In genomic region chr13:115977118-115977889, GRCm38 (mm10) we compare ENCODE assay signal across 24 mouse cellular contexts.
DNase-seq lines count a peak whose midpoint lies in the region; ATAC-seq and TF ChIP-seq lines count a peak whose summit lies in the region.
"Had no signal": no experiment of that assay in that cellular context is flagged by ENCODE, and none has a peak within 500 bp of the region (broad histone marks: within the 10 kb centered on the region; RNA-seq: fewer than 3 reads in every experiment).

No protein-coding gene starts in this region.

- no peak overlapping the region for H3K27ac ChIP-seq in embryonic facial prominence, embryonic 11.5 days (replicated peaks; ENCODE audit: low read depth, low read length)
- no peak overlapping the region for H3K27ac ChIP-seq in embryonic facial prominence, embryonic 10.5 days (replicated peaks)
- H3K27ac ChIP-seq in forebrain, postnatal 0 days (ENCODE audit: low read depth, low read length), result no peak overlapping the region
- H3K27ac ChIP-seq in limb, embryonic 10.5 days, result no peak overlapping the region
- H3K27ac ChIP-seq in kidney, embryonic 14.5 days (ENCODE audit: low read depth, low read length), result no peak overlapping the region
- H3K27ac ChIP-seq: embryonic facial prominence, embryonic 12.5 days; heart, embryonic 10.5 days; heart, embryonic 15.5 days; liver, embryonic 12.5 days had no signal

- H3K4me3 ChIP-seq in embryonic facial prominence, embryonic 11.5 days (ENCODE audit: low read depth, low read length), result no peak overlapping the region
- no peak overlapping the region for H3K4me3 ChIP-seq in embryonic facial prominence, embryonic 10.5 days
- H3K4me3 ChIP-seq in forebrain, postnatal 0 days (ENCODE audit: low read depth, low read length), result no peak overlapping the region
- no peak overlapping the region for H3K4me3 ChIP-seq in limb, embryonic 10.5 days
- H3K4me3 ChIP-seq in kidney, embryonic 14.5 days (ENCODE audit: low read length), result no peak overlapping the region
- H3K4me3 ChIP-seq: embryonic facial prominence, embryonic 12.5 days; heart, embryonic 10.5 days; heart, embryonic 15.5 days; liver, embryonic 12.5 days; megakaryocyte, embryonic 14.5 days had no signal

- no peaks in the 10 kb centered on the region for H3K9me3 ChIP-seq in embryonic facial prominence, embryonic 11.5 days (replicated peaks; ENCODE audit: control insufficient read depth, low read length)
- no peaks in the 10 kb centered on the region for H3K9me3 ChIP-seq in embryonic facial prominence, embryonic 10.5 days
- no peaks in the 10 kb centered on the region for H3K9me3 ChIP-seq in forebrain, postnatal 0 days (ENCODE audit: low read length)
- no peaks in the 10 kb centered on the region for H3K9me3 ChIP-seq in limb, embryonic 10.5 days (replicated peaks)
- H3K9me3 ChIP-seq in kidney, embryonic 14.5 days (ENCODE audit: control insufficient read depth, low read length), result no peaks in the 10 kb centered on the region
- H3K9me3 ChIP-seq: embryonic facial prominence, embryonic 12.5 days; heart, embryonic 10.5 days; heart, embryonic 15.5 days; liver, embryonic 12.5 days; megakaryocyte, embryonic 14.5 days had no signal

- WGBS in embryonic facial prominence, embryonic 11.5 days, result 54% methylated on average over 7 of the region's 7 CpGs
- WGBS in embryonic facial prominence, embryonic 10.5 days, result 53% methylated on average over 7 of the region's 7 CpGs
- WGBS in forebrain, postnatal 0 days, result 18% methylated on average over 7 of the region's 7 CpGs
- WGBS in limb, embryonic 10.5 days, result 58% methylated on average over 7 of the region's 7 CpGs
- 63% methylated on average over 7 of the region's 7 CpGs for WGBS in kidney, embryonic 14.5 days

- H3K4me1 ChIP-seq in embryonic facial prominence, embryonic 11.5 days (ENCODE audit: control insufficient read depth, insufficient read depth, low read length), result no peaks in the 10 kb centered on the region
- no peaks in the 10 kb centered on the region for H3K4me1 ChIP-seq in embryonic facial prominence, embryonic 10.5 days
- H3K4me1 ChIP-seq in forebrain, postnatal 0 days (ENCODE audit: insufficient read depth), result no peaks in the 10 kb centered on the region
- no peaks in the 10 kb centered on the region for H3K4me1 ChIP-seq in limb, embryonic 10.5 days
- H3K4me1 ChIP-seq in kidney, embryonic 14.5 days (ENCODE audit: control insufficient read depth, insufficient read depth, low read length), result no peaks in the 10 kb centered on the region
- H3K4me1 ChIP-seq: embryonic facial prominence, embryonic 12.5 days; heart, embryonic 10.5 days; heart, embryonic 15.5 days; liver, embryonic 12.5 days; megakaryocyte, embryonic 14.5 days had no signal

- no peak for ATAC-seq in embryonic facial prominence, embryonic 11.5 days (replicated peaks; ENCODE audit: insufficient number of reproducible peaks, low FRiP score, low TSS enrichment, low read depth)
- ATAC-seq in forebrain, postnatal 0 days, result peak; percentile 95
- no peak for ATAC-seq in kidney, embryonic 14.5 days (ENCODE audit: low FRiP score, low TSS enrichment)
- ATAC-seq: activated CD4-positive, CD25-positive, alpha-beta regulatory T cell, adult 4 months; hindbrain, embryonic 16.5 days; liver, embryonic 12.5 days; liver, postnatal 0 days had no signal

- no peak overlapping the region for H3K4me2 ChIP-seq in embryonic facial prominence, embryonic 11.5 days (ENCODE audit: low read depth, low read length)
- H3K4me2 ChIP-seq in forebrain, postnatal 0 days (ENCODE audit: low read depth), result peak overlapping the region; percentile 17
- no peak overlapping the region for H3K4me2 ChIP-seq in kidney, embryonic 14.5 days (replicated peaks; ENCODE audit: low read depth, low read length)
- H3K4me2 ChIP-seq: embryonic facial prominence, embryonic 12.5 days; heart, embryonic 15.5 days; liver, embryonic 12.5 days had no signal

- TF ChIP-seq CTCF in forebrain, postnatal 0 days (IDR thresholded peaks at IDR 0.05; ENCODE audit: low read depth), result no peak

- no peaks in the 10 kb centered on the region for H3K36me3 ChIP-seq in embryonic facial prominence, embryonic 11.5 days (replicated peaks; ENCODE audit: control insufficient read depth, insufficient read depth, low read depth, low read length)
- H3K36me3 ChIP-seq in embryonic facial prominence, embryonic 10.5 days (replicated peaks), result no peaks in the 10 kb centered on the region
- no peaks in the 10 kb centered on the region for H3K36me3 ChIP-seq in forebrain, postnatal 0 days (ENCODE audit: insufficient read depth)
- no peaks in the 10 kb centered on the region for H3K36me3 ChIP-seq in limb, embryonic 10.5 days
- H3K36me3 ChIP-seq in kidney, embryonic 14.5 days (ENCODE audit: control insufficient read depth, insufficient read depth, low read length), result no peaks in the 10 kb centered on the region
- H3K36me3 ChIP-seq: embryonic facial prominence, embryonic 12.5 days; heart, embryonic 10.5 days; heart, embryonic 15.5 days; liver, embryonic 12.5 days had no signal

- no peak overlapping the region for H3K9ac ChIP-seq in embryonic facial prominence, embryonic 11.5 days (replicated peaks; ENCODE audit: low read length)
- H3K9ac ChIP-seq in forebrain, postnatal 0 days, result no peak overlapping the region
- no peak overlapping the region for H3K9ac ChIP-seq in kidney, embryonic 14.5 days (ENCODE audit: low read depth, low read length)
- H3K9ac ChIP-seq: embryonic facial prominence, embryonic 12.5 days; heart, embryonic 15.5 days; liver, embryonic 12.5 days; liver, postnatal 0 days had no signal

- H3K27me3 ChIP-seq in embryonic facial prominence, embryonic 11.5 days (ENCODE audit: control insufficient read depth, insufficient read depth, low read length), result no peaks in the 10 kb centered on the region
- no peaks in the 10 kb centered on the region for H3K27me3 ChIP-seq in embryonic facial prominence, embryonic 10.5 days (replicated peaks; ENCODE audit: low read depth, poor library complexity, severe bottlenecking)
- no peaks in the 10 kb centered on the region for H3K27me3 ChIP-seq in forebrain, postnatal 0 days (ENCODE audit: insufficient read depth, low read length)
- H3K27me3 ChIP-seq in limb, embryonic 10.5 days (ENCODE audit: low read depth, poor library complexity, severe bottlenecking), result no peaks in the 10 kb centered on the region
- no peaks in the 10 kb centered on the region for H3K27me3 ChIP-seq in kidney, embryonic 14.5 days (ENCODE audit: control insufficient read depth, insufficient read depth, low read length)
- H3K27me3 ChIP-seq: CH12.LX; embryonic facial prominence, embryonic 12.5 days; heart, embryonic 15.5 days; liver, embryonic 12.5 days; megakaryocyte, embryonic 14.5 days had no signal

- peak; percentile 2 for DNase-seq in embryonic facial prominence, embryonic 11.5 days (ENCODE audit: low spot score)
- no peak for DNase-seq in embryonic facial prominence, embryonic 10.5 days (ENCODE audit: low spot score)
- DNase-seq in retina, postnatal 1 day, result peak; percentile 6
- DNase-seq in retina, embryonic 14.5 days (ENCODE audit: low spot score), result no peak
- peak; percentile 32 for DNase-seq in forebrain, postnatal 0 days
- DNase-seq in thymus, postnatal 36 days, result no peak
- DNase-seq in limb, embryonic 10.5 days (ENCODE audit: low spot score), result no peak
- DNase-seq: adrenal gland, adult 8-10 months; cerebellum, adult 2 months; cerebellum, postnatal 25 days; gastrocnemius, postnatal 10 days; kidney, adult 18-20 months; kidney, postnatal 36 days; liver, postnatal 0 days; lung, postnatal 4 days had no signal

Comparison
In these comparisons a context has a peak if more than half of its experiments do, and no peak if none do; other contexts are left out.
1. DNase-seq: peak in embryonic facial prominence, embryonic 11.5 days (single experiment), retina, postnatal 1 day (single experiment) and forebrain, postnatal 0 days (single experiment); none in embryonic facial prominence, embryonic 10.5 days (single experiment), retina, embryonic 14.5 days (single experiment), thymus, postnatal 36 days (0 of 2) and limb, embryonic 10.5 days (single experiment).